Mouse (Mus musculus) megakaryocyte-erythroid progenitor cell, adult 5 weeks (primary cell): ENCODE data around the gene Gimap7. TPM values are rescaled to one million over a fixed set of nuclear protein-coding genes. Genes with fewer than 3 reads are reported as not detected.

Source experiments
- polyA plus RNA-seq: library from polyadenylated mRNA; stranded (reverse); fragments of >175 nt; gene quantifications from 2 replicates; pipeline ENCODE4 v1.2.3, GENCODE M21; 2012

Gene Gimap7
- 0.06 TPM in 1 of 2 replicates, not detected in the other for polyA plus RNA-seq

DNA sequence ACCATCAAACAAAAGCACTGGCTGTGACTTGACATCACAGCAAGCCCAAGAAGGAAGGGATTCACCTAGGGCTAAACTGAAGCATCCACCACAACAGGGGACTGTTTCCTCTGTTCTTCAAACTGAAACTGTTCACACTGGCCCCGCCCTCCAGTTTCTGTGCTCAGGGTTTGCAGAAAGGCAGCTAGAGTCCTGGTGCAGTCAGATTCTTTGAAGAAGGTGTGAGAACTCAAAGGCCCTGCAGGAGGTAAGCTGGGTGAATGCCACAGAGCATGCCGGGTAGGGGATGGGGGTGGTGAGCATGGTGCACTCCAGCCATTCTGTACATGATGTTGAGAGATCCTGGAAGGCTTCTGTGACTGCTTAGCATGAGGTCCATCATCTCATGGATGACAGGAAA, at the start of gene Gimap7, which contains the start of gene Gm28053:
TSS of gene Gimap7 (plus strand) at position 167 of the 400 bp plus-strand sequence.
TSS of gene Gm28053 (plus strand) at position 153 of the 400 bp plus-strand sequence.

DNA sequence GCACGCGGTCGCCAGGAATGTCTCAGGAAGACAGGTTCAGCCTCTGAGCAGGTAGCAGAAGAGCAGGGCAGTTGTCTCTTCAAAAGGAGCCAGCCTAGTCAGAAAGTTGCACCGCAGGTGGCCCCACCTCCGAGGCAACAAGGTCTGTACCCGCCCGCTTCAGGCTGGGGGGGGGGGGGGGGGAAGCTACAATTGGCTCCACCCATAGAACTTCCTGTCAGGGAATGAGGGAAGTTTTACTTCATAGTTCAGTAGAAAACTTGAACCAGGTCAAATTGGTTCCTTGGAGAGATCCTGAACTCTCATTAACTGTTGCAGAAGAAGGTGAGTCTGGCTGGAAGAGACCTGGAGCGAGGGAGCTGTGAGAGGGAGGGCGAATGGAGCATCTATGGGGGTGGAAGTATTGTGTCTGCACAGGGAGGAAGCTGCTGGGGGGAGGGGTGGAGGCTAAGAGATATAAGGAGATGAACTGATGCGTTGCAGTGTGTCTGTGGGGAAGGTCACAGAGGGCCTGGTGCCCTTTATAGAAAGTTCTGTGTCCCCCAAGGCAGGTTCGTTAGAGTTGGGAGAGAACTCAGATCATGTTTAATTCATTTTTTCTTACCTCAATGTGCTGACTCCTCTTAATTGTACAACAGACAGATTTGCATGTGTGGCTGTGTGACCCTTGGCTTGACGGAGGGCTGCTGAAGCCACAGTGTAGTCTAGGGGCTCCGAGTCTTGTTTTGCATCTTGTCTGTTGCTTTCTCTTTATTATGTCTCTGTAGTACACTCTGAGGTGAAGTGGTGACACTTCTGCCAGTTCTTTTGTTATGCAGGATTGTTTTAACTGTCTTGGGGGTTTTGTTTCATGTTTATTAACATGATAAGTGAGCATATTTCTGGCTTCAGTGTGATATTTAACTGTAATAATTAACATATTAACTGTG, 42.2 kb upstream of the Gimap7 start, which contains the start of gene Gimap9:
TSS of gene Gimap9 (plus strand) at position 199 of the 929 bp plus-strand sequence.

DNA sequence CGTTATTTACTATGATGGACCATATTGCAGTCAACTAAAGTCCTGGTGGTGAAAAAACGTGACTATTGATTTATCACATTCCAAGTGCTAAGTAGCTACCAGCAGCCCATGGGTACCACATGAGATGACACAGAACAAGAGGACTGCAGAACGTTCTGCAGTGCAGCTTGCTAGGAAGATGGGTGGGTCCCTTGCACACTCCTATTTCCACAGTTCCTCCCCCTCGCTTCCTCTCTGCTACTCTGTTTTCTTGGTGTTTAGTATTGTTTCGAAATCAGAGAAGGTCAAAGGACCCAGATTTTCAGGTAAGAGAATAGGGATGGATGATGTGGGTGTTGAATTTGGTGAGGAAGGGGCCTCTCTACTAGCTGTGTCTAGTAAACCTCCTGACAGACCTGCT, 34.1 kb upstream of the Gimap7 start, which contains the start of gene Gimap4:
TSS of gene Gimap4 (plus strand) at position 231 of the 400 bp plus-strand sequence.

DNA sequence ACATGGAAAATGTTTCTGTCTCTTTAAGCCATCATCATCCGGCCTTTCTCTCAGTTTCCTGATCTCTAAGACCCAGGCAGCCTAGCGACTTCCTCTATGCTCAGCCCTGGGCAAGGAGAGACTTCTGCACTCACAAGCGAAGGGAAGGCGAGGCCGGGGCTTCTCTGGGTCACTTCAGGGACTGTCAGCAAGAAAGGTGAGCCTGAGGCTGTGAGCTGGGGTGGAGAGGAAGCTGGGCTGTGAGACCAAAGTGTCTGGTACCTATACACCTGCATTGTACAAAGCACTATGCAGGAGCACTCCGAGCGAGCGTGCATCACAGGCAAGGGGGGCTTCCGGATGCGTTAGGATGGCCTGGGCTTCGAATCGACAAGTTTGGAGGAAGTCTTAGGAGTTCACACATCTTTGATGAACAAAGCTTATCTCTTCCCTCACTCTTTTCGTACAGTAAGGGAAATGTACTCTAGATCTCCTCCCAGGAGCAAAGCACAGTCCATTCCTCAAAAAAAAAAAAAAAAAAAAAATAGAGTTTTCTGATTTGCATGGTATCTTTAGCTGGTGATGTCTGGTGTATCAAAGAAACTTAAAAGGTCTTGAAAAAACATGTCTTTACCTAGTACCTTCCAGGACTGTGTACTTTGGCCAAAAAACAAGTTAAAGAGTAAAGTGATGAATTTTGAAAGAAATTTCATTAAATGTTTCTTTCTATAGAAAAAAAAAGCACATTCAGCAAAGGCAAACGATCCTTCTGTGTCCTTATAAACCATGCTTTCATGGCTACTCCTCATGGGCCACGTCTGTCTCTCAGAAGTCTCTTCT, 20.7 kb downstream of the Gimap7 start, which contains the start of gene Gimap1:
TSS of gene Gimap1 (plus strand) at position 94 of the 819 bp plus-strand sequence.

DNA sequence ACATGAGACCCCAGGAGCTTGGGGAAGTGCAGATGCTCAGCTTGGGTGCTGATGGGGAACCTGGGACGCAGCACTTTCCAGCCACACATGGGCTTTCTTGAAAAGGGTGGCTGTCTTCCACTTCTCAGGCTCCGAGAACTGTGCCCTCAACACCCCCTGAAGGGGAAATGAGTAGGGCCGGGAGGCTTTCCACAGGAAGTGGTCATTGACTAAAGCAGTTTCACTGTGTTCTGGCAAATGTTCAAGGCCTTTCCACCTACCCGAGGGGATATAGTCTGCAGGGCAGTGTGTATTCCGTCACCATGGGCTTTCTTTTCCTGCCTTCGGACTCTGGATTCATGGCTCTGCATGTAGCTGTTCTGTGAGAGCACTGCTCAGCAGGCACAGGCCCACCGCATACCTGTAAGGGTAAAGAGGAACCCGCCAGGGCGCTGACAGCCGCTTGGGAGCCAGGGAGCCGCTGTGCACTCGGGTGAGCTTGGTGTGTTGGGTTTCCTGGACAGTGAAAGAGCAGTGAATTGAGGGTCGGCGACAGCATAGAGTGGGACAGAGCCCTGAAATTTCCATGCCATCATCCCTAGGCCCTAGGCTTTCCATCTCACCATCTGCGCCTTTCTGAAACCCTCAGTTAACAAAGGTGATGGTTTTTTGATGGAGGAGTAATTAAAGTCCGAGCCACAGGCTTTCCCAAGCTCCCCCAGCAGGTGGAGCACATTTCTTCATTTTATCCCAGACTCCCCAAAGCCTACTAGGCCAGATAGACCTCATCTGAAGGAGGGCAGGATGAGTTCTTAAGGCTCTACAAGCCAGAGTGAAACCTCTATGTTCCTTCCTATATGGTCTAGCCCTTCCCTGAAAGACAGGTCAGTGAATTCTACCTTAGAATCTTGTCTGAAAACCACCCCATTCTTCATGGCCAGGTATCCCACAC, 27.8 kb downstream of the Gimap7 start, which contains the start of gene Gimap5:
TSS of gene Gimap5 (plus strand) at position 239 of the 931 bp plus-strand sequence.

DNA sequence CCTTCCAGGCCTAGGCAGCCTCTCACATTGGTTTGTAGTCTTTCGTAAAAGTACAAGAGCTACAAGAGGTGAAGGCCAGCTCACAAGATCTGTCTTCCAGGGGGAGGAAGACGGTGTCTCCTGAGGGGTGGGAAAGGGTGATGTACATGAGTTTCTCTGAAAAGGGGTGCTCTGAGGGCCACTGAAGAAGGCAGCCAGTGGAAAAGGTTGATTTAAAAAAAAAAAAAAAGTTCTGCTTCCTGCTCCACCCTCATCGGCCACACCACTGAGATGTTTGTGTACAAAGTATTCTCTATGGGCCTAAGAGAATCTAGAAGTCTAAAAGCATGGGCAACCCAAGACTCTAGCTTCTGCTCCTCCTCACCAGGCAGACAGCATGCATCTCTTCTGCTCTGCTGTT, 52.3 kb downstream of the Gimap7 start, which contains the start of gene Gimap3:
TSS of gene Gimap3 (minus strand) at position 156 of the 400 bp plus-strand sequence.

Other genes with a start within 250 kb of the Gimap7 start
- 0.05 TPM in 1 of 2 replicates, not detected in the other for gene Atp6v0e2, start 181.0 kb upstream of the Gimap7 start, polyA plus RNA-seq
- 13.1 and 17.1 TPM in 2 replicates for gene Lrrc61, start 163.8 kb upstream of the Gimap7 start, polyA plus RNA-seq
- not detected in 2 replicates for gene Rarres2, start 145.8 kb upstream of the Gimap7 start, polyA plus RNA-seq
- not detected in 2 replicates for gene Gm45021, start 129.0 kb upstream of the Gimap7 start, polyA plus RNA-seq
- gene Repin1, start 124.7 kb upstream of the Gimap7 start, polyA plus RNA-seq = 37.9 and 45.1 TPM in 2 replicates
- gene Gm44965, start 124.7 kb upstream of the Gimap7 start, polyA plus RNA-seq = 5.2 and 6.3 TPM in 2 replicates
- 2.4 and 2.7 TPM in 2 replicates for gene Zfp775, start 116.6 kb upstream of the Gimap7 start, polyA plus RNA-seq
- 1.9 and 2.7 TPM in 2 replicates for gene AI854703, start 91.9 kb upstream of the Gimap7 start, polyA plus RNA-seq
- gene Gimap8, start 71.4 kb upstream of the Gimap7 start, polyA plus RNA-seq = 0.53 and 0.70 TPM in 2 replicates
- 1.3 and 2.0 TPM in 2 replicates for gene Gimap9, start 42.5 kb upstream of the Gimap7 start, polyA plus RNA-seq
- gene Gimap4, start 34.1 kb upstream of the Gimap7 start, polyA plus RNA-seq = 0.69 and 1.0 TPM in 2 replicates
- 7.4 and 13.0 TPM in 2 replicates for gene Gimap6, start 10.4 kb upstream of the Gimap7 start, polyA plus RNA-seq
- 1.5 TPM in 1 of 2 replicates, not detected in the other for gene Gm28053, start within 50 bp of the Gimap7 start, polyA plus RNA-seq
- 6.1 and 12.2 TPM in 2 replicates for gene Gimap1, start 20.4 kb downstream of the Gimap7 start, polyA plus RNA-seq
- gene Gimap5, start 27.6 kb downstream of the Gimap7 start, polyA plus RNA-seq = 4.8 and 8.0 TPM in 2 replicates
- 1.8 and 2.2 TPM in 2 replicates for gene Gimap3, start 52.2 kb downstream of the Gimap7 start, polyA plus RNA-seq
- gene Tmem176a, start 122.3 kb downstream of the Gimap7 start, polyA plus RNA-seq = 87.0 and 113 TPM in 2 replicates
- gene Tmem176b, start 122.9 kb downstream of the Gimap7 start, polyA plus RNA-seq = 57.5 and 63.3 TPM in 2 replicates
- 0.07 and 0.17 TPM in 2 replicates for gene Aoc1, start 154.3 kb downstream of the Gimap7 start, polyA plus RNA-seq
- gene 1600015I10Rik, start 211.3 kb downstream of the Gimap7 start, polyA plus RNA-seq = not detected in 2 replicates